Comparison of ENCODE assay signal across 16 mouse cellular contexts in the genomic region with DNA sequence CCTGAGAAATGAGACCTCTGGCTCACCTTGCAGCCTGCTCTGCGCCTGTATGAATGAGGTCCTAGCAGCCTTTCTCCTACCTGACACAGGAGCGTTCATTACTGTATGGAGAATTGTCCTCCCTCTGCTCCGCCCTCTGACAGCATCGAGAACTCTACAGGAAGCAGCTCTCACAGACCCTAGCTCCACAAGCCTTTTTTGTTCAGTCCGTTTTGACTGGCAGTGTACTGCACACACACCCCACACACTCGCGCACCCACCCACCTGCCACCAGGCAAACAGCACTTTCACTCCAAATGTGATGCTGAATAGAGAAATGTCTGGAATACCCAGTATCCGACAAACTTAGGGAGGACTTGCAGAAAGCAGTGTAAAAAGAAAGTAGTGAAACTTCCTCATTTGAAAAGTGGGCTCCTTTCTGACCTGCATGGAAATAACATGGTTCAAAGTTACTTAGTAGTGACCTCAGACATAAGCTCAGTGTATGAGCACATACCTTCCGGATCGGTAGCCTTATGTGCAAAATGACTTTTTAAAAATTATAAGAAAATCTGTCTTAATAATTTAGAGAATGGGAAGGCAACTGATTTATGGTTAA.
DNase-seq lines count a peak whose midpoint lies in the region; ATAC-seq lines count a peak whose summit lies in the region.
"Had no signal": no experiment of that assay in that cellular context is flagged by ENCODE, and none has a peak within 500 bp of the region (broad histone marks: within the 10 kb centered on the region; RNA-seq: fewer than 3 reads in every experiment).

No protein-coding gene starts in this region.

- ATAC-seq in frontal cortex, adult (ENCODE audit: low TSS enrichment), result peak; percentile 96
- ATAC-seq: CD4-positive, CD25-positive, alpha-beta regulatory T cell, adult 4 months; forebrain, embryonic 14.5 days; inflammation-experienced regulatory T-cells, adult 6 months; midbrain, embryonic 16.5 days had no signal

- DNase-seq in frontal cortex, postnatal 25 days (ENCODE audit: low spot score in 2 of 2), result no peak
- DNase-seq in left cerebral cortex, postnatal 36 days (ENCODE audit: low spot score in 2 of 2), result peak; percentile 14 to 17
- DNase-seq in left cerebral cortex, postnatal 4 days, result no peak
- peak; percentile 40 for DNase-seq in ES-CJ7 (ENCODE audit: low read depth, low spot score)
- peak; percentile 17 to 37 for DNase-seq in frontal cortex, postnatal 36 days (ENCODE audit: low spot score in 2 of 2)
- no peak for DNase-seq in yolk sac, embryonic 10.5 days (ENCODE audit: low spot score)
- DNase-seq in kidney, postnatal 36 days, result no peak
- DNase-seq: cerebellum, adult 9-10 months; kidney, adult 2 months; kidney, postnatal 10 days; thymus, adult 18-20 months had no signal

- intact Hi-C loops in left cerebral cortex, postnatal 36 days (cut with DNase I), result no loop called here
- intact Hi-C loops in left cerebral cortex, postnatal 4 days (cut with DNase I), result no loop called here

Comparison
In these comparisons a context has a peak if more than half of its experiments do, and no peak if none do; other contexts are left out.
1. DNase-seq: peak in left cerebral cortex, postnatal 36 days (2 of 2), ES-CJ7 (single experiment) and frontal cortex, postnatal 36 days (2 of 2); none in frontal cortex, postnatal 25 days (0 of 2), left cerebral cortex, postnatal 4 days (single experiment), yolk sac, embryonic 10.5 days (single experiment) and kidney, postnatal 36 days (0 of 2).